Mouse (Mus musculus): ENCODE results near the gene Fstl4.

- TF ChIP-seq POLR2A (IDR thresholded peaks at IDR 0.05; ENCODE audit: low read depth, low read length) (no peak), CTCF (conservative IDR thresholded peaks at IDR 0.05; ENCODE audit: insufficient read depth, insufficient read length, low read depth, low read length) (no peak)
Measured at GRCm38 (mm10) chr11:52820336-52820905, 56.0 kb downstream of the Fstl4 start.

Measured in kidney, adult 2 months (tissue).